Mouse (Mus musculus) liver, embryonic 14.5 days (tissue): ENCODE results near the gene Ccdc159. TPM values are rescaled to one million over a fixed set of nuclear protein-coding genes. Genes with fewer than 3 reads are reported as not detected.

Source experiments
- ATAC-seq: fragments of 200-750 bp; cut with Nextera tagmentation; 2 replicates; pipeline ENCODE4 v1.8.0; 2017; ENCODE audit warnings: moderate number of reproducible peaks, mild to moderate bottlenecking, moderate library complexity; ENCODE audit not compliant: insufficient read depth
- DNase-seq, 3 experiments: peaks; one replicate each; pipeline ENCODE4 v3.0.0-alpha.2; 2012 to 2013; ENCODE audit warnings: low read depth in 3 of 3, low spot score in 3 of 3
- H3K27ac ChIP-seq: fragments of 300-500 bp; sonication (generic); 2 replicates; pipeline ENCODE4 v1.5.1; 2014; ENCODE audit warnings: moderate library complexity, mild to moderate bottlenecking, control low read depth, inconsistent platforms
- H3K27me3 ChIP-seq: fragments of 300-500 bp; sonication (generic); 2 replicates; pipeline ENCODE4 v1.6.1; 2014; ENCODE audit warnings: mild to moderate bottlenecking, low read length, moderate library complexity; ENCODE audit not compliant: control insufficient read depth, insufficient read depth
- H3K36me3 ChIP-seq: fragments of 300-500 bp; sonication (generic); replicated peaks from 2 replicates; pipeline ENCODE4 v1.6.1; 2014; ENCODE audit warnings: low read depth; ENCODE audit not compliant: control insufficient read depth, insufficient read depth
- H3K4me1 ChIP-seq, 2 experiments: fragments of 200-500 bp in 1 of 2; fragments of 300-500 bp in 1 of 2; sonication (generic) in 1 of 2; replicated peaks; 2 replicates each; pipeline ENCODE4 v1.6.1; 2012 to 2014; ENCODE audit warnings: antibody characterized with exemption in 1 of 2, inconsistent platforms in 1 of 2, low read length in 1 of 2; ENCODE audit not compliant: control insufficient read depth in 2 of 2, insufficient read depth in 2 of 2
- H3K4me2 ChIP-seq: fragments of 300-500 bp; sonication (generic); 2 replicates; pipeline ENCODE4 v1.6.1; 2014; ENCODE audit warnings: low read depth, mild to moderate bottlenecking, control low read depth, moderate library complexity
- H3K4me3 ChIP-seq, 2 experiments: fragments of 200-500 bp in 1 of 2; fragments of 300-500 bp in 1 of 2; sonication (generic) in 1 of 2; 2 replicates each; pipeline ENCODE4 v1.5.1; 2012 to 2014; ENCODE audit warnings: low read depth in 2 of 2, low read length in 2 of 2, mild to moderate bottlenecking in 2 of 2, control low read depth in 1 of 2, inconsistent platforms in 1 of 2, moderate library complexity in 1 of 2; ENCODE audit not compliant: insufficient read depth in 1 of 2
- H3K9ac ChIP-seq: fragments of 300-500 bp; sonication (generic); replicated peaks from 2 replicates; pipeline ENCODE4 v1.6.1; 2014; ENCODE audit warnings: mild to moderate bottlenecking, control low read depth, moderate library complexity
- H3K9me3 ChIP-seq: fragments of 300-500 bp; sonication (generic); 2 replicates; pipeline ENCODE4 v1.6.1; 2016; ENCODE audit warnings: low read length, mixed read lengths; ENCODE audit not compliant: control insufficient read depth
- CTCF ChIP-seq: IDR thresholded peaks from 2 replicates; pipeline ENCODE4 v1.5.1; 2016; ENCODE audit warnings: antibody characterized with exemption, low read depth, control low read depth
- EP300 ChIP-seq: IDR thresholded peaks from 2 replicates; pipeline ENCODE4 v1.6.1; 2016; ENCODE audit warnings: antibody characterized with exemption, low read depth
- WGBS: fragments of 180-500 bp; shearing (Covaris S2); extraction: QIAGEN DNeasy Blood & Tissue Kit; methylation state at CpG from one replicate; pipeline ENCODE4 v1.1.7; 2014; ENCODE audit not compliant: insufficient replicate concordance; 5-methylcytosine and 5-hydroxymethylcytosine counted together
- polyA plus RNA-seq, 2 experiments: library from polyadenylated mRNA; depleted of rRNA in 1 of 2; stranded (reverse) in 1 of 2; unstranded in 1 of 2; fragments of >200 nt; fragmentation: Nextera tagmentation in 1 of 2; extraction: Ambion mirVana in 1 of 2; gene quantifications; 2 replicates each; pipeline versions ENCODE4 v1.2.1 to v1.2.3; 2012 to 2014

Ccdc159 gene
- polyA plus RNA-seq, 2 experiments: 0.52 to 1.4 TPM

- no peaks in the 10 kb centered on the region; the same call in 1 of the 2 replicates for H3K27me3 ChIP-seq
- H3K4me2 ChIP-seq: peak overlapping the region; percentile 32
- no peak for TF ChIP-seq EP300
- 0 out of 4 replicates have a peak, but pooled peaks cover 0 to 2% of the 10 kb centered on the region in 2 experiments for H3K4me1 ChIP-seq
- 2% methylated on average over 25 of the region's 28 CpGs for WGBS
- no peak overlapping the region for H3K4me3 ChIP-seq
- no peak; the same call in 1 of the 2 replicates for ATAC-seq
- H3K9ac ChIP-seq: no peak overlapping the region
- H3K27ac ChIP-seq: no peak overlapping the region
- H3K36me3 ChIP-seq: no peaks in the 10 kb centered on the region
- no peaks in the 10 kb centered on the region for H3K9me3 ChIP-seq
- DNase-seq: no peak
Measured at GRCm38 (mm10) chr9:21947540-21948130, 20.4 kb downstream of the Ccdc159 start.

- H3K9ac ChIP-seq: no peak overlapping the region
- H3K27me3 ChIP-seq: no peaks in the 10 kb centered on the region; the same call in 1 of the 2 replicates
- 37% methylated on average over 8 of the region's 8 CpGs for WGBS
- no peak overlapping the region for H3K27ac ChIP-seq
- no peak overlapping the region for H3K4me3 ChIP-seq
- no peak for ATAC-seq
- no peak overlapping the region for H3K4me2 ChIP-seq
- TF ChIP-seq CTCF (no peak), EP300 (no peak)
- H3K36me3 ChIP-seq: no peaks in the 10 kb centered on the region
- 0 out of 4 replicates have a peak, but pooled peaks cover 0 to 2% of the 10 kb centered on the region in 2 experiments for H3K4me1 ChIP-seq
- no peaks in the 10 kb centered on the region for H3K9me3 ChIP-seq
- DNase-seq: no peak
Measured at GRCm38 (mm10) chr9:21948146-21948545, 20.9 kb downstream of the Ccdc159 start.

GRCm38 (mm10) chr9:21948790-21949189, 21.5 kb downstream of the Ccdc159 start:
- 54% methylated on average over 6 of the region's 6 CpGs for WGBS
- TF ChIP-seq CTCF: no peak
- TF ChIP-seq EP300: no peak

GRCm38 (mm10) chr9:21950322-21950721, 23.1 kb downstream of the Ccdc159 start:
- Histone ChIP-seq H3K9me3 (no peaks in the 10 kb centered on the region), H3K27ac (no peak overlapping the region), H3K4me1 (peaks cover 4 to 6% of the 10 kb centered on the region in 2 experiments; a peak in 3 of 4 replicates), H3K4me2 (no peak overlapping the region), H3K27me3 (no peaks in the 10 kb centered on the region; the same call in 1 of the 2 replicates), H3K36me3 (no peaks in the 10 kb centered on the region), H3K9ac (no peak overlapping the region), H3K4me3 (no peak overlapping the region)
- ATAC-seq (no peak), DNase-seq (peak in 1 of 3 experiments; percentile 43)
- no peak for TF ChIP-seq EP300
- no peak for TF ChIP-seq CTCF
- 11% methylated on average over 11 of the region's 11 CpGs for WGBS

More at GRCm38 (mm10) chr9:21948790-21949189, 21.5 kb downstream of the Ccdc159 start:
- no peak for DNase-seq
- Histone ChIP-seq H3K27me3 (no peaks in the 10 kb centered on the region; the same call in 1 of the 2 replicates), H3K4me3 (no peak overlapping the region), H3K9ac (no peak overlapping the region), H3K9me3 (no peaks in the 10 kb centered on the region), H3K4me2 (no peak overlapping the region), H3K27ac (no peak overlapping the region), H3K4me1 (0 out of 4 replicates have a peak, but pooled peaks cover 0 to 2% of the 10 kb centered on the region in 2 experiments), H3K36me3 (no peaks in the 10 kb centered on the region)
- no peak for ATAC-seq

GRCm38 (mm10) chr9:21951977-21952376, 24.7 kb downstream of the Ccdc159 start:
- DNase-seq: no peak
- H3K27me3 ChIP-seq: no peaks in the 10 kb centered on the region; the same call in 1 of the 2 replicates
- TF ChIP-seq CTCF (peak; percentile 84), EP300 (no peak)
- no peak for ATAC-seq
- 66% methylated on average over 3 of the region's 3 CpGs for WGBS
- peaks cover 4 to 8% of the 10 kb centered on the region in 2 experiments for H3K4me1 ChIP-seq
- H3K9ac ChIP-seq: no peak overlapping the region
- H3K27ac ChIP-seq: no peak overlapping the region
- H3K9me3 ChIP-seq: no peaks in the 10 kb centered on the region
- no peak overlapping the region for H3K4me3 ChIP-seq
- no peak overlapping the region for H3K4me2 ChIP-seq
- no peaks in the 10 kb centered on the region for H3K36me3 ChIP-seq
